Mouse (Mus musculus) stomach, postnatal 0 days (tissue): Measurements from ENCODE around the gene Fdps.

Experiments
- CTCF ChIP-seq: IDR thresholded peaks from 2 replicates; pipeline ENCODE4 v1.5.1; 2016; ENCODE audit warnings: antibody characterized with exemption, low read depth, mild to moderate bottlenecking, moderate library complexity
- EP300 ChIP-seq: optimal IDR thresholded peaks from 2 replicates; pipeline ENCODE3; 2016; ENCODE audit warnings: antibody characterized with exemption

- no peak for TF ChIP-seq CTCF
- TF ChIP-seq EP300: no peak
These were observed 9.2 kb downstream of the Fdps start for GRCm38 (mm10) chr3:89092509-89093090.
